Mouse (Mus musculus): Measurements from ENCODE around the gene Pkdcc.

Gene Pkdcc

GRCm38 (mm10) chr17:83212422-83212821 is 2.7 kb upstream of the Pkdcc start:
- no peak for DNase-seq (ENCODE audit: low read depth, low spot score)

GRCm38 (mm10) chr17:83213228-83213915 is 1.7 kb upstream of the Pkdcc start:
- no peak for DNase-seq (ENCODE audit: low read depth, low spot score)

- DNase-seq (ENCODE audit: low read depth, low spot score): no peak
Observed at GRCm38 (mm10) chr17:83214161-83214592, 915 bp upstream of the Pkdcc start.

- DNase-seq (ENCODE audit: low read depth, low spot score): no peak
Observed at GRCm38 (mm10) chr17:83215529-83216244, 595 bp downstream of the Pkdcc start.

GRCm38 (mm10) chr17:83216251-83216919 is 1.3 kb downstream of the Pkdcc start:
- DNase-seq (ENCODE audit: low read depth, low spot score): no peak

GRCm38 (mm10) chr17:83218189-83218588 is 3.1 kb downstream of the Pkdcc start:
- no peak for DNase-seq (ENCODE audit: low read depth, low spot score)

- no peak for DNase-seq (ENCODE audit: low read depth, low spot score)
Observed at GRCm38 (mm10) chr17:83218722-83219121, 3.6 kb downstream of the Pkdcc start.

- peak; percentile 57 for DNase-seq (ENCODE audit: low read depth, low spot score)
Observed at GRCm38 (mm10) chr17:83219351-83220287, 4.5 kb downstream of the Pkdcc start.

- peak; percentile 91 for DNase-seq (ENCODE audit: low read depth, low spot score)
Observed at GRCm38 (mm10) chr17:83220954-83221538, 6.0 kb downstream of the Pkdcc start.

- no peak for DNase-seq (ENCODE audit: low read depth, low spot score)
Observed at GRCm38 (mm10) chr17:83221611-83222500, 6.8 kb downstream of the Pkdcc start.

GRCm38 (mm10) chr17:83222705-83223104 is 7.6 kb downstream of the Pkdcc start:
- DNase-seq (ENCODE audit: low read depth, low spot score): no peak

GRCm38 (mm10) chr17:83224451-83224971 is 9.4 kb downstream of the Pkdcc start:
- no peak for DNase-seq (ENCODE audit: low read depth, low spot score)

- no peak for DNase-seq (ENCODE audit: low read depth, low spot score)
Observed at GRCm38 (mm10) chr17:83226395-83226986, 11.4 kb downstream of the Pkdcc start.

- no peak for DNase-seq (ENCODE audit: low read depth, low spot score)
Observed at GRCm38 (mm10) chr17:83231357-83231756, 16.3 kb downstream of the Pkdcc start.

GRCm38 (mm10) chr17:83235227-83235626 is 20.1 kb downstream of the Pkdcc start:
- DNase-seq (ENCODE audit: low read depth, low spot score): no peak

GRCm38 (mm10) chr17:83236202-83236601 is 21.1 kb downstream of the Pkdcc start:
- DNase-seq (ENCODE audit: low read depth, low spot score): no peak

- DNase-seq (ENCODE audit: low read depth, low spot score): no peak
Observed at GRCm38 (mm10) chr17:83238123-83239058, 23.3 kb downstream of the Pkdcc start.

GRCm38 (mm10) chr17:83244502-83244901 is 29.4 kb downstream of the Pkdcc start:
- DNase-seq (ENCODE audit: low read depth, low spot score): no peak
